In the genomic region with DNA sequence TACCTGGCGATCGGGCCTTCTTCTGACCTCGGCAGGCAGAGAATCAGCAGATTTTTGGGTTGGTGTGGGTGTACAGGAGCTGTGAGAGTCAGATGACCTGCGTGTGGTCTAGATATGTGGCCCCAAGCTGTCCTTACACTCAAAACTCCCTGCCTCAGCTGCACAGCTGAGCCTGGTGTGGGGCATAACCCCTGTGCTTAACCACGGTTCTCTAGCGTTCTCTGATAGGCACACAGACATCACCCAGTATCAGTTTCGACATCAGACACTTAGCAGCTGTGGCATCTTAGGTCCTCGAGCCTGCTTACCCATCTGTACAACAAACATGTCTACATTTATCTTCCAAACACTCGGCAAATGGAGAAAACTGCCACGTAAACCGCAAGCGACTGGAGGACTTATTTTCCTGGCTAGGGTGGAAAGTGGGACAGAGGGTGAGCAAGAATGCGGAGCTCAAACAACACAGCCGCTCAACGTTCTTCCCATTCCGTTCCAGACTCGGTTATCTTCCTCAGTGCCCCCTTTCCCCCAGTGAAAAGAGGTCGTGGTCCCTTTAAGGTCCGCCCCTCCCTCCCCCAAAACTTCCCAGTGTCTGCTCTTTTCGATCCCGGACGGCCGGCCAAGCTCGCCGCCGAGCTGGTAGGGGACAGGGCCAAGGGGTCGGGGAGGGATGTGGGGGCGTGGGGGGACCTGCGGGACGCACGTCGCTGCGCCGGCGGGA, we compare ENCODE assay signal across 7 mouse cellular contexts. TPM values are rescaled to one million over a fixed set of nuclear protein-coding genes. Genes with fewer than 3 reads are reported as not detected.
DNase-seq lines count a peak whose midpoint lies in the region; ATAC-seq lines count a peak whose summit lies in the region.

TSS of gene Hnrnpl (plus strand) at position 321 of the 721 bp plus-strand sequence.

- peak; percentile 3 for ATAC-seq in embryonic facial prominence, embryonic 13.5 days (ENCODE audit: insufficient number of reproducible peaks, insufficient read depth, low FRiP score, low TSS enrichment, low read depth)
- peak; percentile 0; the same call in 1 of the 2 replicates for ATAC-seq in heart, embryonic 13.5 days (ENCODE audit: extremely low read depth, insufficient number of reproducible peaks, low FRiP score, low TSS enrichment)
- peak; percentile 13; the same call in 1 of the 2 replicates for ATAC-seq in neutrophil, adult 5-6 weeks (ENCODE audit: extremely low read depth, insufficient number of reproducible peaks, low FRiP score, poor library complexity, severe bottlenecking)

- H3K4me2 ChIP-seq in embryonic facial prominence, embryonic 13.5 days = peak within 1 kb of the TSS; percentile 94
- peak within 1 kb of the TSS; percentile 98 for H3K4me2 ChIP-seq in heart, embryonic 13.5 days

- H3K27me3 ChIP-seq in embryonic facial prominence, embryonic 13.5 days = no peaks in the 10 kb centered on the region
- H3K27me3 ChIP-seq in heart, embryonic 13.5 days (replicated peaks) = no peaks in the 10 kb centered on the region

- peak within 1 kb of the TSS; percentile 100 for H3K27ac ChIP-seq in embryonic facial prominence, embryonic 13.5 days
- H3K27ac ChIP-seq in heart, embryonic 13.5 days (replicated peaks) = peak within 1 kb of the TSS; percentile 100

- no peaks in the 10 kb centered on the region for H3K9me3 ChIP-seq in embryonic facial prominence, embryonic 13.5 days
- no peaks in the 10 kb centered on the region for H3K9me3 ChIP-seq in heart, embryonic 13.5 days

- H3K36me3 ChIP-seq in embryonic facial prominence, embryonic 13.5 days = peaks cover 15% of the 10 kb centered on the region
- H3K36me3 ChIP-seq in heart, embryonic 13.5 days = peaks cover 18% of the 10 kb centered on the region

- peak; percentile 82 for DNase-seq in CD4-positive, CD25-positive, alpha-beta regulatory T cell, adult 2 months (ENCODE audit: low read depth, low spot score)
- peak; percentile 64 for DNase-seq in MEL-GATA-1-ER (ENCODE audit: extremely low read depth, low read depth)
- DNase-seq in kidney, postnatal 25 days = peak; percentile 56 to 77
- DNase-seq in lung, adult 18-20 months = peak; percentile 64 to 74

- WGBS in embryonic facial prominence, embryonic 13.5 days = 4% methylated on average over 35 of the region's 35 CpGs
- 2% methylated on average over 35 of the region's 35 CpGs for WGBS in heart, embryonic 13.5 days

- H3K4me3 ChIP-seq in embryonic facial prominence, embryonic 13.5 days = peak within 1 kb of the TSS; percentile 71
- H3K4me3 ChIP-seq in heart, embryonic 13.5 days = peak within 1 kb of the TSS; percentile 86

- H3K9ac ChIP-seq in embryonic facial prominence, embryonic 13.5 days = peak within 1 kb of the TSS; percentile 95
- H3K9ac ChIP-seq in heart, embryonic 13.5 days = peak within 1 kb of the TSS; percentile 98

- peaks cover 34% of the 10 kb centered on the region for H3K4me1 ChIP-seq in embryonic facial prominence, embryonic 13.5 days
- peaks cover 37% of the 10 kb centered on the region for H3K4me1 ChIP-seq in heart, embryonic 13.5 days

RNA-seq across cellular contexts. Expression of gene Hnrnpl, which starts in this region (rescaled TPM):
- polyA plus RNA-seq in embryonic facial prominence, embryonic 13.5 days (2015; fragmentation: Nextera tagmentation; extraction: Ambion mirVana) = 301 and 303 TPM in 2 replicates
- 168 TPM in 2 replicates for polyA plus RNA-seq in heart, embryonic 13.5 days (2015; fragmentation: Nextera tagmentation; extraction: Ambion mirVana)
- total RNA-seq in neutrophil, adult 5-6 weeks (2017) = 300 and 326 TPM in 2 replicates

Comparison
In these comparisons a context has a peak if more than half of its experiments do, and no peak if none do; other contexts are left out.
1. Peak in every context shown above with its lines: DNase-seq, ATAC-seq, H3K4me3 ChIP-seq and H3K27ac ChIP-seq.